Mouse (Mus musculus): ENCODE results near the gene Tmed9.
"Not testable (repeated sequence)": the region's sequence is repeated elsewhere in the genome, so short reads cannot be mapped to it uniquely, and the experiment has no call there.

Gene Tmed9

GRCm38 (mm10) chr13:55568524-55568923 lies 5.0 kb upstream of the Tmed9 start:
- DNase-seq: not testable (repeated sequence)

GRCm38 (mm10) chr13:55569726-55570285 lies 3.7 kb upstream of the Tmed9 start:
- DNase-seq: peak; percentile 42

- DNase-seq: peak; percentile 49
These were observed 3.1 kb upstream of the Tmed9 start for GRCm38 (mm10) chr13:55570286-55570973.

GRCm38 (mm10) chr13:55571027-55571751 lies 2.3 kb upstream of the Tmed9 start, which contains the start of gene Fam193b:
TSS of gene Fam193b (minus strand) at chr13:55571120.
- DNase-seq: peak; percentile 95

GRCm38 (mm10) chr13:55571977-55572376 lies 1.6 kb upstream of the Tmed9 start:
- no peak for DNase-seq

- DNase-seq: no peak
These were observed 789 bp downstream of the Tmed9 start for GRCm38 (mm10) chr13:55574321-55574720.

- no peak for DNase-seq
These were observed 2.4 kb downstream of the Tmed9 start for GRCm38 (mm10) chr13:55575932-55576331.

GRCm38 (mm10) chr13:55576872-55577271 lies 3.3 kb downstream of the Tmed9 start:
- not testable (repeated sequence) for DNase-seq

- no peak for DNase-seq
These were observed 4.6 kb downstream of the Tmed9 start for GRCm38 (mm10) chr13:55578086-55578485.

- no peak for DNase-seq
These were observed 18.5 kb downstream of the Tmed9 start for GRCm38 (mm10) chr13:55591961-55592490.

- DNase-seq: peak; percentile 97
These were observed 19.2 kb downstream of the Tmed9 start for GRCm38 (mm10) chr13:55592512-55593253.

GRCm38 (mm10) chr13:55593254-55593747 lies 19.8 kb downstream of the Tmed9 start:
- DNase-seq: no peak

- no peak for DNase-seq
These were observed 21.8 kb downstream of the Tmed9 start for GRCm38 (mm10) chr13:55595375-55595774.

GRCm38 (mm10) chr13:55596802-55597201 lies 23.3 kb downstream of the Tmed9 start:
- no peak for DNase-seq

GRCm38 (mm10) chr13:55599566-55600540 lies 26.3 kb downstream of the Tmed9 start, which contains the start of gene B4galt7:
TSS of gene B4galt7 (plus strand) at chr13:55599896.
- peak; percentile 90 for DNase-seq

- no peak for DNase-seq
These were observed 27.1 kb downstream of the Tmed9 start for GRCm38 (mm10) chr13:55600657-55601056.

- peak; percentile 97 for DNase-seq
These were observed 28.1 kb downstream of the Tmed9 start for GRCm38 (mm10) chr13:55601611-55602010.

GRCm38 (mm10) chr13:55604606-55605005 lies 31.1 kb downstream of the Tmed9 start:
- no peak for DNase-seq

GRCm38 (mm10) chr13:55606899-55607623 lies 33.5 kb downstream of the Tmed9 start:
- DNase-seq: no peak

GRCm38 (mm10) chr13:55607624-55608006 lies 34.1 kb downstream of the Tmed9 start:
- DNase-seq: no peak

- no peak for DNase-seq
These were observed 38.5 kb downstream of the Tmed9 start for GRCm38 (mm10) chr13:55611996-55612395.

All from right cerebral cortex, postnatal 4 days (tissue).